Mouse (Mus musculus) gastrocnemius, adult 2 months (tissue): ENCODE measurements around the gene Prok1. TPM values are rescaled to one million over a fixed set of nuclear protein-coding genes. Genes with fewer than 3 reads are reported as not detected.

ENCODE experiments used
- DNase-seq: peaks from one replicate; pipeline ENCODE4 v3.0.0; 2022
- H3K27ac ChIP-seq: fragments of 200-600 bp; 2 replicates; pipeline ENCODE4 v1.8.1; 2022; ENCODE audit warnings: mild to moderate bottlenecking
- H3K4me3 ChIP-seq: fragments of 200-600 bp; 2 replicates; pipeline ENCODE4 v1.8.1; 2022; ENCODE audit warnings: mild to moderate bottlenecking, moderate library complexity
- CTCF ChIP-seq: fragments of 200-600 bp; IDR thresholded peaks from 2 replicates; pipeline ENCODE4 v1.8.1; 2022; ENCODE audit warnings: antibody characterized with exemption, mild to moderate bottlenecking, moderate library complexity
- intact Hi-C: fragments of 180-260 bp; cut with DNase I; formaldehyde crosslinking; loops from one replicate; pipeline ENCODE4 v1.15.1; 2025
- long read RNA-seq, 2 experiments: library from polyadenylated mRNA; stranded (forward); transcript quantifications; one replicate each; pipeline ENCODE4 v2.0.0; 2021
- total RNA-seq, 2 experiments: library from RNA; stranded (reverse); gene quantifications; 2 replicates each; pipeline ENCODE4 v1.2.3; 2021

The Prok1 gene
- total RNA-seq = not detected
- long read RNA-seq, experiment 1 = 0 reads
- long read RNA-seq, experiment 2 = 0 reads

DNA sequence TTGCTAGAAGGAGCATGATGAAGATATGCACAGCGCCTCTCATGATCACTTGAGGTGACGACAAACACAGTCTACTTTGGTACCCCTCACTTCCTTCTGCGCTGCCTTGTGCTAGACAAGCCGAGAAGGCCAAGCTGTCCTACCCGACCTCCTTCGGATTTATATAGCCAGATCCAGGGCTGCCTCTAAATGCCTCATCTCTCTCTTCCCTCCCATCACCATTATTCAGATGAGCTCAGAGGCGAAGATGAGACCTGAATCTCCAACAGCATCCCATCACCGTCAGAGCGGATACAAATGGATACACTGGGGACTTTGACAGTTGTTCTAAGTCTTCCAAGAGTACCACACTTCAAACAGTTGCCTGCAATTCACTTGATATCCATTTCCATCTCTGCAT lies at the start of gene Prok1:
Gene Prok1, minus strand, starts transcription at position 101 of the 400 bp plus-strand sequence.
- no peak within 1 kb of the TSS for H3K27ac ChIP-seq
- DNase-seq = no peak
- TF ChIP-seq CTCF = no peak
- H3K4me3 ChIP-seq = no peak within 1 kb of the TSS
- intact Hi-C loops = no loop called here

DNA sequence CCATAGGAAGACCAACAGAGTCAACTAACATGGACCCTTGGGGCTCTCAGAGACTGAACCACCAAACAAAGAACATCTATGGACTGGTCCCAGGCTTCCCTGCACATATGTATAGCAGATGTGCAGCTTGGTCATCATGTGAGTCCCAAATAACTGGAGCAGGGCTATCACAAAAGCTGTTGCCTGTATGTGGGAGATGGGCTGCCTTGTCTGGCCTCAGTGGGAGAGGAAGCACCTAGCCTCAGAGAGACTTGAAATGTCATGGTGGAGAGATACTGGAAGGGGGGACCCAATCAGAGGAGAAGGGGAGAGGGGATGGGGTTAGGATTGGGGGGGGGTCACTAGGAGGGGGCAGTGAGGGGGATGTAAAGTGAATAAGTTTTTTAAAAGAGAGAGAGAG lies 47.8 kb upstream of the Prok1 start:
- H3K27ac ChIP-seq = no peak overlapping the region
- H3K4me3 ChIP-seq = no peak overlapping the region
- no peak for TF ChIP-seq CTCF
- intact Hi-C loops = no loop called here
- no peak for DNase-seq

- no peak for DNase-seq
- H3K4me3 ChIP-seq = no peak overlapping the region
- H3K27ac ChIP-seq = no peak overlapping the region
- no peak for TF ChIP-seq CTCF
- intact Hi-C loops = no loop called here
These were observed 46.6 kb upstream of the Prok1 start for GRCm38 (mm10) chr3:107286123-107286522.

- Histone ChIP-seq H3K27ac (peak within 1 kb of the TSS; percentile 89), H3K4me3 (peak within 1 kb of the TSS; percentile 84)
- TF ChIP-seq CTCF = no peak
- peak; percentile 93 for DNase-seq
- intact Hi-C loops = loop anchor here (5.0 kb wide), 1 partner anchor 54 kb away; the partner anchor contains the start of gene Rbm15
These were observed 39.2 kb upstream of the Prok1 start, which contains the start of gene Lamtor5 for GRCm38 (mm10) chr3:107278479-107279269. Lamtor5 (plus strand) TSS chr3:107278858.

GRCm38 (mm10) chr3:107276626-107277025 lies 37.1 kb upstream of the Prok1 start:
- intact Hi-C loops = loop anchor here (5.0 kb wide), 1 partner anchor 56 kb away; the partner anchor contains the start of gene Rbm15
- TF ChIP-seq CTCF = no peak
- H3K4me3 ChIP-seq = no peak overlapping the region

GRCm38 (mm10) chr3:107275996-107276395 lies 36.5 kb upstream of the Prok1 start:
- DNase-seq = no peak
- H3K27ac ChIP-seq = no peak overlapping the region
- H3K4me3 ChIP-seq = no peak overlapping the region
- TF ChIP-seq CTCF = peak; percentile 9; the same call in 1 of the 2 replicates
- intact Hi-C loops = loop anchor here (2.0 to 5.0 kb wide), 3 partner anchors 56 to 191 kb away; partner anchors contain the start of gene Rbm15

More at GRCm38 (mm10) chr3:107276626-107277025, 37.1 kb upstream of the Prok1 start:
- DNase-seq = no peak
- no peak overlapping the region for H3K27ac ChIP-seq

GRCm38 (mm10) chr3:107275351-107275750 lies 35.8 kb upstream of the Prok1 start:
- no peak for DNase-seq
- no peak for TF ChIP-seq CTCF
- no peak overlapping the region for H3K27ac ChIP-seq
- intact Hi-C loops = loop anchor here (2.0 to 5.0 kb wide), 3 partner anchors 57 to 191 kb away; partner anchors contain the start of gene Rbm15
- no peak overlapping the region for H3K4me3 ChIP-seq

GRCm38 (mm10) chr3:107273820-107274219 lies 34.3 kb upstream of the Prok1 start:
- intact Hi-C loops = loop anchor here (1.0 to 2.0 kb wide), 3 partner anchors 41 to 193 kb away; no protein-coding TSS in a partner anchor
- no peak overlapping the region for H3K4me3 ChIP-seq
- H3K27ac ChIP-seq = no peak overlapping the region
- DNase-seq = peak; percentile 68
- TF ChIP-seq CTCF = peak; percentile 97; the same call in 1 of the 2 replicates

- DNase-seq = no peak
- no peak overlapping the region for H3K27ac ChIP-seq
- TF ChIP-seq CTCF = no peak
- intact Hi-C loops = no loop called here
- H3K4me3 ChIP-seq = no peak overlapping the region
These were observed 32.9 kb upstream of the Prok1 start for GRCm38 (mm10) chr3:107272433-107272832.

DNA sequence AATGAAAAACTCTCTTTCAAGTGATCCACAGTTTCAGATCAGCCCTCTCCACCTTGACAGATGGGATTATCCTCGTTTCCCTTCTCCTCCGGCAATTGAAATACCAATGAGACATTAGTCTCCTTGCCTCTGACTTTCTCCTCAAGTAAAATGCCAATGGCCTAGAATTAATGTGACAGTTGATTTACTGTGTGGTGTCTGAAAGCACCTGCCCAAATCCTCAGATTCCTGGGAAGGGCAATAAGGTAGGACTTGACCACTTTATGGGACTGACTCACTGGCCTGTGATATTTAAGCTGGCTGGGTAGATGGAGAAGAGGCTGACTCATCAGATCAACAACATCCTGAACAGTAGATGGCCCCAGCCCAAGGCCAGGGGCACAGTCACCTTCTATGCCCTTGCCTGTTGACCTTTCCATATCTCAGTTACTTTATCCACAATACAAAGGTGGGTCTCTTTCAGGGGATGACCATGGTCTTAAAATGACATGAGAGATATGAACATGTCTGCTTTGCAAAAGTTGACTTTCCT lies 27.4 kb upstream of the Prok1 start:
- intact Hi-C loops = no loop called here
- Histone ChIP-seq H3K4me3 (no peak overlapping the region), H3K27ac (no peak overlapping the region)
- DNase-seq = no peak
- no peak for TF ChIP-seq CTCF

DNA sequence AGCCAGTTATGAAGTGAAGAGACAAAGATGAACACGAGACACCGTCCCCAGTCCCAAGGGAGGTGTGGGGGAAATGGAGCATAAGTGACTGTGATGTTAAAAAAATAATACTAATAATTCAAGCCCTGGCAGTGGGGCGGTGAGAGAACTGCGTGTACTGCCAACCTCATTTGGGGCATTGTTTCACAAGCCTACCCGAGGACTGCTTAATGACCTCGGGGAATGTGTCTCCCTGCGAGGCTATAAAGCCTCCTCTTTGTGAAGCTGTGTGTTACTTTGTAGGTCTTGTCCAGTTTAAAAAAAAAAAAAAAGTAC lies 22.3 kb upstream of the Prok1 start:
- Histone ChIP-seq H3K27ac (peak overlapping the region; percentile 63), H3K4me3 (no peak overlapping the region)
- intact Hi-C loops = no loop called here
- DNase-seq = peak; percentile 46
- TF ChIP-seq CTCF = no peak

GRCm38 (mm10) chr3:107260956-107261850 lies 21.7 kb upstream of the Prok1 start:
- TF ChIP-seq CTCF = no peak
- H3K27ac ChIP-seq = peak overlapping the region; percentile 63
- intact Hi-C loops = no loop called here
- no peak overlapping the region for H3K4me3 ChIP-seq
- DNase-seq = peak; percentile 60
